Mouse (Mus musculus): Measurements from ENCODE around the gene 4833423E24Rik. TPM values are rescaled to one million over a fixed set of nuclear protein-coding genes. Genes with fewer than 3 reads are reported as not detected.

4833423E24Rik gene
- polyA plus RNA-seq (2016; fragmentation: Nextera tagmentation; extraction: Ambion mirVana) = not detected in 2 replicates

- no peaks in the 10 kb centered on the region for H3K27me3 ChIP-seq
- 0 out of 2 replicates have a peak, but pooled peaks cover 6% of the 10 kb centered on the region for H3K4me1 ChIP-seq
- H3K4me2 ChIP-seq (replicated peaks) = no peak within 1 kb of the TSS
- H3K27ac ChIP-seq (replicated peaks) = no peak within 1 kb of the TSS
- H3K9ac ChIP-seq (replicated peaks) = no peak within 1 kb of the TSS
- no peaks in the 10 kb centered on the region for H3K9me3 ChIP-seq
- 24% methylated on average over 4 of the region's 4 CpGs for WGBS
- H3K36me3 ChIP-seq = no peaks in the 10 kb centered on the region
- peak; percentile 61 for ATAC-seq (ENCODE audit: low FRiP score, low read depth)
- no peak within 1 kb of the TSS for H3K4me3 ChIP-seq
These were observed at the start of gene 4833423E24Rik for GRCm38 (mm10) chr2:85518879-85519278. Gene 4833423E24Rik, minus strand, starts transcription at chr2:85519024.

DNA sequence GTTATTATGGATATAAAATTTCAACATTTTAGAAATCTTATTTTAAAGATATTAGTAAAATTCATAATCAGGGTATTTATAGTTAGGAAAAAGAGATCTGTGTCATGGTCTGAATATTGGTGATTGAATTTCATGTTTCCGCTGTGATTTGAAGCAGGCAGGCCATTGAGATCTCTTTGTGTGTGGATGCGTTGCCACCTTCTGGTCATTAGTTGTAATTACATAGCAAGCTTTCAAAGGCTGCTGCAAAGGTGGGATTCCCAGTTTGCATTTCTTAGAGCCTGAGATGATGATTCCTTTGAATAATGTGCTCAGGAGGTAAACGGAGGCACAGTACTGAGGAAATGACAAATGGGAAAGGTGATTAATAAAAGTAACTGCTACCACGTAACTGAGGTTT is 42.4 kb upstream of the 4833423E24Rik start:
- 14% methylated on average over 4 of the region's 4 CpGs for WGBS
- H3K27me3 ChIP-seq = no peaks in the 10 kb centered on the region
- H3K4me1 ChIP-seq = no peaks in the 10 kb centered on the region
- no peak overlapping the region for H3K4me3 ChIP-seq
- H3K36me3 ChIP-seq = no peaks in the 10 kb centered on the region
- H3K27ac ChIP-seq (replicated peaks) = no peak overlapping the region
- no peak overlapping the region for H3K4me2 ChIP-seq (replicated peaks)
- no peak overlapping the region for H3K9ac ChIP-seq (replicated peaks)
- ATAC-seq (ENCODE audit: low FRiP score, low read depth) = peak; percentile 71
- H3K9me3 ChIP-seq = no peaks in the 10 kb centered on the region

- ATAC-seq (ENCODE audit: low FRiP score, low read depth) = no peak
- no peaks in the 10 kb centered on the region for H3K9me3 ChIP-seq
These were observed 41.4 kb upstream of the 4833423E24Rik start for GRCm38 (mm10) chr2:85560226-85560625.

GRCm38 (mm10) chr2:85554806-85555205 is 36.0 kb upstream of the 4833423E24Rik start:
- H3K4me2 ChIP-seq (replicated peaks) = no peak overlapping the region
- no peak overlapping the region for H3K9ac ChIP-seq (replicated peaks)
- H3K27me3 ChIP-seq = no peaks in the 10 kb centered on the region
- ATAC-seq (ENCODE audit: low FRiP score, low read depth) = no peak
- H3K4me1 ChIP-seq = no peaks in the 10 kb centered on the region
- H3K36me3 ChIP-seq = no peaks in the 10 kb centered on the region
- H3K4me3 ChIP-seq = no peak overlapping the region
- no peak overlapping the region for H3K27ac ChIP-seq (replicated peaks)
- WGBS = 68% methylated on average over 1 of the region's 1 CpGs
- no peaks in the 10 kb centered on the region for H3K9me3 ChIP-seq

More at GRCm38 (mm10) chr2:85560226-85560625, 41.4 kb upstream of the 4833423E24Rik start:
- H3K27ac ChIP-seq (replicated peaks) = no peak overlapping the region
- no peaks in the 10 kb centered on the region for H3K4me1 ChIP-seq
- H3K4me3 ChIP-seq = no peak overlapping the region
- H3K4me2 ChIP-seq (replicated peaks) = no peak overlapping the region
- WGBS = 74% methylated on average over 4 of the region's 4 CpGs
- H3K9ac ChIP-seq (replicated peaks) = no peak overlapping the region
- H3K27me3 ChIP-seq = no peaks in the 10 kb centered on the region
- H3K36me3 ChIP-seq = no peaks in the 10 kb centered on the region

- Histone ChIP-seq H3K27me3 (no peaks in the 10 kb centered on the region), H3K36me3 (no peaks in the 10 kb centered on the region), H3K27ac (replicated peaks) (no peak overlapping the region), H3K9me3 (no peaks in the 10 kb centered on the region), H3K4me1 (no peaks in the 10 kb centered on the region), H3K9ac (replicated peaks) (no peak overlapping the region), H3K4me3 (no peak overlapping the region), H3K4me2 (replicated peaks) (no peak overlapping the region)
- 83% methylated on average over 1 of the region's 1 CpGs for WGBS
- ATAC-seq (ENCODE audit: low FRiP score, low read depth) = no peak
These were observed 15.1 kb upstream of the 4833423E24Rik start for GRCm38 (mm10) chr2:85533934-85534333.

- Histone ChIP-seq H3K9me3 (no peaks in the 10 kb centered on the region), H3K27ac (replicated peaks) (no peak overlapping the region), H3K27me3 (no peaks in the 10 kb centered on the region), H3K36me3 (no peaks in the 10 kb centered on the region), H3K9ac (replicated peaks) (no peak overlapping the region), H3K4me3 (no peak overlapping the region), H3K4me2 (replicated peaks) (no peak overlapping the region), H3K4me1 (no peaks in the 10 kb centered on the region)
- WGBS = 70% methylated on average over 2 of the region's 2 CpGs
- ATAC-seq (ENCODE audit: low FRiP score, low read depth) = no peak
These were observed 13.4 kb upstream of the 4833423E24Rik start for GRCm38 (mm10) chr2:85532082-85532778.

DNA sequence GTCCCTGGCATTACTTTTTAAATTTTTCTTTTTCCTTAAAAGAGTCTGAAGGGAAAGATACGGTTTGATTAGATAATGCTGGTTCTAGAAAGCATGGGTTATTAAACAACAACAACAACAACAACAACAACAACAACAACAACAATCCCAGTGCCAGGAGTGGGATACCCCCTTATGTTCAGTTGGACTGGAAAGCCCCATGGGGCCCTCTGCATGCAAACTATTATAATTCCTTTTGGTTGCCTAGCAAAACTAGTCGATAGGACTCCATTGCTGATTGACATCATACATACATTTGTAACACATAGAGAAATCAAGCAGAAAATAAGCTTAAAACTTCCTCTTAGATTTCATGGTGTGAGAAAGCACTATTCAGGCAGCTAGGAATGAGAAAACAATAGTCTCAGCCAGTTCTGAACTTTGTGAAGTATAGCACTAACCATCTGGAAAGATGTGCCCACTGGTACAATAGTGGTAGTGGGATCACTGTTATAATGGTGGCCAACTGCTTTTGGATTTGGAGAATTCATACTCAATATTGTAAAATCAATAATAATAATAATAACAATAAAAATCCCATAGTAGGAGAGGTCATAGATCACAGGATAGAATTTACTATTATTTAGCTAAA is 4.2 kb upstream of the 4833423E24Rik start:
- H3K36me3 ChIP-seq = no peaks in the 10 kb centered on the region
- H3K27ac ChIP-seq (replicated peaks) = no peak overlapping the region
- H3K4me2 ChIP-seq (replicated peaks) = no peak overlapping the region
- 0 out of 2 replicates have a peak, but pooled peaks cover 6% of the 10 kb centered on the region for H3K4me1 ChIP-seq
- peak; percentile 71 for ATAC-seq (ENCODE audit: low FRiP score, low read depth)
- H3K4me3 ChIP-seq = no peak overlapping the region
- no peaks in the 10 kb centered on the region for H3K27me3 ChIP-seq
- no peaks in the 10 kb centered on the region for H3K9me3 ChIP-seq
- 55% methylated on average over 2 of the region's 2 CpGs for WGBS
- H3K9ac ChIP-seq (replicated peaks) = no peak overlapping the region

GRCm38 (mm10) chr2:85518292-85518691 is 532 bp downstream of the 4833423E24Rik start:
- ATAC-seq (ENCODE audit: low FRiP score, low read depth) = no peak
- H3K27ac ChIP-seq (replicated peaks) = no peak overlapping the region
- 0 out of 2 replicates have a peak, but pooled peaks cover 6% of the 10 kb centered on the region for H3K4me1 ChIP-seq
- 86% methylated on average over 8 of the region's 10 CpGs for whole genome bisulfite sequencing
- no peaks in the 10 kb centered on the region for H3K27me3 ChIP-seq
- H3K4me2 ChIP-seq (replicated peaks) = no peak overlapping the region
- H3K4me3 ChIP-seq = no peak overlapping the region
- H3K36me3 ChIP-seq = no peaks in the 10 kb centered on the region
- H3K9ac ChIP-seq (replicated peaks) = no peak overlapping the region
- H3K9me3 ChIP-seq = no peaks in the 10 kb centered on the region

DNA sequence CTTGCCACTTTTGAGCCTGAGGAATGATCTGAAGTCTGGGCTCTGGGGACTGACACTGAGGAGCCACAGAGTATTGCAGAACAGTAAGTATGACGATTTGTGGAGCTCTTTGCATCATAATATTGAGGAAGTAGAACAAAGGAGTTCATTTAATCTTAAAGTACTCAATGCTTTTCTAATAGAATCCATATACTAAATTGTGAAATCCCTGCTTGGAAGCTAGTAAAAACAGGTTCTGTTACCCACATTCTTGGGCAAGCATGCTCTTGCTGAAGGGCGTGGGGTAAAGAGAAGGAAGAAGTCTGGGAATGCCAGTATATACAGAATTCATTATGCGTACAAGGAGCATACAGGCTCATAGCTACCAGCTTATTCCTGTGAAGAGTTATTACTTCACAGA is 8.4 kb downstream of the 4833423E24Rik start:
- 84% methylated on average over 3 of the region's 3 CpGs for WGBS
- H3K27ac ChIP-seq (replicated peaks) = no peak overlapping the region
- H3K4me3 ChIP-seq = no peak overlapping the region
- H3K9me3 ChIP-seq = no peaks in the 10 kb centered on the region
- H3K27me3 ChIP-seq = no peaks in the 10 kb centered on the region
- H3K4me2 ChIP-seq (replicated peaks) = no peak overlapping the region
- H3K9ac ChIP-seq (replicated peaks) = no peak overlapping the region
- ATAC-seq (ENCODE audit: low FRiP score, low read depth) = no peak
- H3K36me3 ChIP-seq = no peaks in the 10 kb centered on the region
- no peaks in the 10 kb centered on the region for H3K4me1 ChIP-seq

DNA sequence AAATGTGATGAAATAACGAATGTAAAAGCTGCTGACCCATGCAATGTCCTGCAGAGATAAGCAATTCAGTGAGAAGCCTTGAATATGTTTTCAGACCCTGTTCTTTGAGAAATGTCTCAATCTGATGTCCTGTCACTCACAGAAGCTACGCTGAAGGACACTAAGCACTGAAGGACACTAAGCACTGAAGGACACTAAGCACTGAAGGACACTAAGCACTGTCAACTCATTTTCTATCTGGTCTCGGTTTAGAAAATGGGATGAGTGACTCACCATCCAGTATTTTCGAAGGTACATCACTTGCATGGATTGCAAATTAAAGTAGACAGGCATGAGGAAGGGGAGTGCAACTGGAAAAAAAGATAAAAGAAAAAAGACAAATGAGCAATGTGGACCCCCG is 28.4 kb downstream of the 4833423E24Rik start:
- H3K9me3 ChIP-seq = no peaks in the 10 kb centered on the region
- WGBS = 66% methylated on average over 5 of the region's 5 CpGs
- no peak for ATAC-seq (ENCODE audit: low FRiP score, low read depth)
- H3K9ac ChIP-seq (replicated peaks) = no peak overlapping the region
- no peak overlapping the region for H3K4me2 ChIP-seq (replicated peaks)
- no peaks in the 10 kb centered on the region for H3K27me3 ChIP-seq
- no peaks in the 10 kb centered on the region for H3K4me1 ChIP-seq
- no peak overlapping the region for H3K27ac ChIP-seq (replicated peaks)
- no peaks in the 10 kb centered on the region for H3K36me3 ChIP-seq
- no peak overlapping the region for H3K4me3 ChIP-seq

DNA sequence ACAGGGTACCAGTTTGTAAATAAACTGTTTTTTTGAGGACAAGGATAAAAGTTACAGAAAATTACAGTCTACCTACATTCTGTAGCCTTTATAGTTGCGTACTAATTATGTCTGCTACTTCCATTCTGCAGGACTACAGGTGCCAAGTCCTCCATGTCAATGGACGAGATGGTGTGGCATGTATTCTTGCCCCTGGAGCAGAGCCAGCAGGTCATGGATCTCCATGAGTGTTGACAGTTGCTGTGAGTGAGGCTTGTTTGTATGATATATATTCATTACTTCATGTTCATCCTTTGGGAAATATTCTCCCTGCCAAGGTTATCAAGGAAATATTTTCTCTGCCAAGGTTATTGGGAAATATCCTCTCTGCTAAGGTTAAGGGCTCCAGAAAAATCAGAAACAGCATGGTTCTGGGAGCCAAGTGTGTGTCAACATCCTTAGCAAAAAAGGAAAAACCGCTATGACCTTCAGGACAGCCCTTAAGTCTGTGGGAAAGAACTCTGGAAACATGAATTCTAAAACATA is 52.0 kb downstream of the 4833423E24Rik start:
- no peaks in the 10 kb centered on the region for H3K4me1 ChIP-seq
- no peak for ATAC-seq (ENCODE audit: low FRiP score, low read depth)
- no peak overlapping the region for H3K9ac ChIP-seq (replicated peaks)
- H3K27ac ChIP-seq (replicated peaks) = no peak overlapping the region
- H3K4me3 ChIP-seq = no peak overlapping the region
- H3K4me2 ChIP-seq (replicated peaks) = no peak overlapping the region
- no peaks in the 10 kb centered on the region for H3K36me3 ChIP-seq
- H3K27me3 ChIP-seq = no peaks in the 10 kb centered on the region
- H3K9me3 ChIP-seq = no peaks in the 10 kb centered on the region
- whole genome bisulfite sequencing = 82% methylated on average over 3 of the region's 3 CpGs

GRCm38 (mm10) chr2:85443539-85443938 is 75.3 kb downstream of the 4833423E24Rik start, which contains the start of gene Olfr995:
Gene Olfr995, minus strand, starts transcription at chr2:85443639.
- 24% methylated on average over 1 of the region's 1 CpGs for WGBS
- Histone ChIP-seq H3K27me3 (no peaks in the 10 kb centered on the region), H3K9ac (replicated peaks) (no peak within 1 kb of the TSS), H3K4me3 (no peak within 1 kb of the TSS), H3K9me3 (no peaks in the 10 kb centered on the region), H3K4me2 (replicated peaks) (no peak within 1 kb of the TSS), H3K4me1 (no peaks in the 10 kb centered on the region), H3K27ac (replicated peaks) (no peak within 1 kb of the TSS), H3K36me3 (no peaks in the 10 kb centered on the region)
- ATAC-seq (ENCODE audit: low FRiP score, low read depth) = no peak

All from midbrain, embryonic 12.5 days (tissue).